Mouse (Mus musculus) embryonic facial prominence, embryonic 12.5 days (tissue): ENCODE results near the gene Psmd12. TPM values are rescaled to one million over a fixed set of nuclear protein-coding genes. Genes with fewer than 3 reads are reported as not detected.

Experiments used
- ATAC-seq: fragments of 200-750 bp; cut with Nextera tagmentation; 2 replicates; pipeline ENCODE4 v1.8.0; 2017; ENCODE audit not compliant: insufficient number of reproducible peaks, insufficient read depth, low FRiP score, low TSS enrichment
- H3K27ac ChIP-seq: fragments of 300-500 bp; sonication (generic); 2 replicates; pipeline ENCODE4 v1.5.1; 2016; ENCODE audit warnings: mild to moderate bottlenecking
- H3K27me3 ChIP-seq: fragments of 300-500 bp; sonication (generic); 2 replicates; pipeline ENCODE4 v1.6.1; 2016; ENCODE audit warnings: mild to moderate bottlenecking, moderate library complexity
- H3K36me3 ChIP-seq: fragments of 300-500 bp; sonication (generic); 2 replicates; pipeline ENCODE4 v1.6.1; 2016; ENCODE audit warnings: mild to moderate bottlenecking
- H3K4me1 ChIP-seq: fragments of 300-500 bp; sonication (generic); 2 replicates; pipeline ENCODE4 v1.6.1; 2016
- H3K4me2 ChIP-seq: fragments of 300-500 bp; sonication (generic); replicated peaks from 2 replicates; pipeline ENCODE4 v1.6.1; 2016; ENCODE audit warnings: mild to moderate bottlenecking, moderate library complexity
- H3K4me3 ChIP-seq: fragments of 300-500 bp; sonication (generic); 2 replicates; pipeline ENCODE4 v1.5.1; 2016; ENCODE audit warnings: mild to moderate bottlenecking
- H3K9ac ChIP-seq: fragments of 300-500 bp; sonication (generic); 2 replicates; pipeline ENCODE4 v1.6.1; 2016; ENCODE audit warnings: mild to moderate bottlenecking, moderate library complexity
- H3K9me3 ChIP-seq: fragments of 300-500 bp; sonication (generic); 2 replicates; pipeline ENCODE4 v1.6.1; 2016; ENCODE audit warnings: mild to moderate bottlenecking, moderate library complexity
- WGBS: fragments of 180-500 bp; shearing (Covaris S2); methylation state at CpG from one replicate; pipeline ENCODE4 v1.1.7; 2016; 5-methylcytosine and 5-hydroxymethylcytosine counted together
- polyA plus RNA-seq: library from polyadenylated mRNA; unstranded; fragments of >200 nt; fragmentation: Nextera tagmentation; extraction: Ambion mirVana; gene quantifications from 2 replicates; pipeline ENCODE4 v1.2.1, GENCODE M21; 2016

Gene Psmd12
- polyA plus RNA-seq, 1 experiment from 2014 or later = 181 TPM

DNA sequence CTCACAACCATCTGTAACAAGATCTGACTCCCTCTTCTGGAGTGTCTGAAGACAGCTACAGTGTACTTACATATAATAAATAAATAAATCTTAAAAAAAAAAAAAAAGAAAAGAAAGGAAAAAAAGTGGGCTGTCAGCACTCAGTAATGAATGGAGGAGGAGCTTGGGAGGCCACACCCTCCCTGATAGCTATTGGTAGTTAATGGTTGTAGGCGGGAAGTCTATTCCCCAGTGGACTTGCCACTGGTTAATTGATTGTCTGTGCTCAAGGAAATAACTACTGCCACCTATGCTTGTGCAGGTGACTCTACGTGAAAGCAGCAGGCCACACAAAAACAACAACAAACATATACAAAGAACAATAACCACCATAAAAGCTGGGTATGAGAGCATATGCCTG is 37.1 kb downstream of the Psmd12 start:
- WGBS = 93% methylated on average over 2 of the region's 2 CpGs

GRCm38 (mm10) chr11:107518645-107519429 is 39.6 kb downstream of the Psmd12 start:
- WGBS = 74% methylated on average over 5 of the region's 5 CpGs
- Histone ChIP-seq H3K9ac (no peak overlapping the region), H3K4me1 (no peaks in the 10 kb centered on the region), H3K27me3 (no peaks in the 10 kb centered on the region), H3K4me3 (no peak overlapping the region), H3K36me3 (no peaks in the 10 kb centered on the region), H3K4me2 (no peak overlapping the region), H3K9me3 (no peaks in the 10 kb centered on the region), H3K27ac (no peak overlapping the region)
- no peak for ATAC-seq

More for the DNA sequence above, 37.1 kb downstream of the Psmd12 start:
- H3K9me3 ChIP-seq = no peaks in the 10 kb centered on the region
- H3K27me3 ChIP-seq = no peaks in the 10 kb centered on the region
- H3K36me3 ChIP-seq = no peaks in the 10 kb centered on the region
- no peaks in the 10 kb centered on the region for H3K4me1 ChIP-seq
- H3K4me3 ChIP-seq = no peak overlapping the region
- H3K9ac ChIP-seq = no peak overlapping the region
- H3K4me2 ChIP-seq = no peak overlapping the region
- H3K27ac ChIP-seq = no peak overlapping the region
- no peak for ATAC-seq

DNA sequence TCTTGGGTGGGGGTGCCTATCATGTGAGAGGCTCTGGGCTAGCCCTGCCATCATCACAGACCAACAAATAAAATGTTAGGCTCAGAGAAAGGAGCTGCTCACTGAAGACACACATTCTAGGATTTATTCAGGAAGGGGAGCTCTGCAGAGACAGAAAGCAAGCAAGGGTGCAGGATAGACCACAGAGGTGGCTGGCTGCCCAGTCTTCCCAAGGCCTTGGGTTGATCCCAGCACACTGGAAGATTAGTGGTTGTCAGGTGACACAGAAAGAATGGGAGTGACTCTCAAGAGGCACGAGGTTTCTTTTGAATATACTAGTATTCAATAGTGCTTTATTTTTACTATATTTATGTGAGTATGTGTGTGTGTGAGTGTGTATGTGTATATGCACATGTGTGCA is 41.9 kb downstream of the Psmd12 start:
- H3K4me2 ChIP-seq = no peak overlapping the region
- H3K36me3 ChIP-seq = no peaks in the 10 kb centered on the region
- no peaks in the 10 kb centered on the region for H3K27me3 ChIP-seq
- H3K9ac ChIP-seq = no peak overlapping the region
- no peak overlapping the region for H3K27ac ChIP-seq
- no peak overlapping the region for H3K4me3 ChIP-seq
- 74% methylated on average over 1 of the region's 1 CpGs for WGBS
- H3K9me3 ChIP-seq = no peaks in the 10 kb centered on the region
- H3K4me1 ChIP-seq = no peaks in the 10 kb centered on the region
- ATAC-seq = no peak

GRCm38 (mm10) chr11:107524966-107525365 is 45.7 kb downstream of the Psmd12 start:
- no peak overlapping the region for H3K4me2 ChIP-seq
- ATAC-seq = no peak
- H3K9ac ChIP-seq = no peak overlapping the region
- no peaks in the 10 kb centered on the region for H3K4me1 ChIP-seq
- WGBS = 68% methylated on average over 1 of the region's 1 CpGs
- no peaks in the 10 kb centered on the region for H3K9me3 ChIP-seq
- H3K27me3 ChIP-seq = no peaks in the 10 kb centered on the region
- no peak overlapping the region for H3K4me3 ChIP-seq
- no peak overlapping the region for H3K27ac ChIP-seq
- H3K36me3 ChIP-seq = no peaks in the 10 kb centered on the region

DNA sequence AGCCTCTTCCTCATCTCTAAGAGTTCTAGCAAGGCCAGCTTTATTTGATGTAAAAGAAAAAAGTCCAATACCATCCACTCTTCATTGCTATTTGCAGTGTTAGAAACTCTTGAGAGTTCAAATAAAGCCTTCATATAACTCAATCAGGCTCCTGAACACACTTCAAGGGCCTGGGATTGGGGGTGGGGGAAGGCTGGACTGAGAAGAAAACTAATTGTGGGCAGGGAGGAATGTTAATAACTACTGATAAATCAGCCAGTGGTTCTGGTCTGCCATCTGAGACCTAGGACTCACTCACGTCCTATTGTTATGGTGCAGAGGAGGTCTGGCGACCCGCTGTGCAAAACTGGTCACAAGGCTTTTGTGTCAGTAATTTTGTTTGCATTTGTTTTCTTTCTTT is 48.3 kb downstream of the Psmd12 start:
- no peak overlapping the region for H3K4me2 ChIP-seq
- H3K27me3 ChIP-seq = no peaks in the 10 kb centered on the region
- H3K27ac ChIP-seq = no peak overlapping the region
- H3K9me3 ChIP-seq = no peaks in the 10 kb centered on the region
- no peak for ATAC-seq
- no peaks in the 10 kb centered on the region for H3K36me3 ChIP-seq
- H3K4me3 ChIP-seq = no peak overlapping the region
- no peak overlapping the region for H3K9ac ChIP-seq
- 46% methylated on average over 3 of the region's 3 CpGs for WGBS
- H3K4me1 ChIP-seq = no peaks in the 10 kb centered on the region

- Histone ChIP-seq H3K9me3 (no peaks in the 10 kb centered on the region), H3K9ac (no peak overlapping the region), H3K36me3 (no peaks in the 10 kb centered on the region), H3K4me1 (no peaks in the 10 kb centered on the region), H3K27me3 (no peaks in the 10 kb centered on the region), H3K4me3 (no peak overlapping the region), H3K4me2 (no peak overlapping the region), H3K27ac (0 out of 2 replicates have a peak overlapping the region, but pooled peaks have one; percentile 46)
- ATAC-seq = no peak
- 27% methylated on average over 8 of the region's 8 CpGs for WGBS
Observed at GRCm38 (mm10) chr11:107529320-107529719, 50.0 kb downstream of the Psmd12 start.

DNA sequence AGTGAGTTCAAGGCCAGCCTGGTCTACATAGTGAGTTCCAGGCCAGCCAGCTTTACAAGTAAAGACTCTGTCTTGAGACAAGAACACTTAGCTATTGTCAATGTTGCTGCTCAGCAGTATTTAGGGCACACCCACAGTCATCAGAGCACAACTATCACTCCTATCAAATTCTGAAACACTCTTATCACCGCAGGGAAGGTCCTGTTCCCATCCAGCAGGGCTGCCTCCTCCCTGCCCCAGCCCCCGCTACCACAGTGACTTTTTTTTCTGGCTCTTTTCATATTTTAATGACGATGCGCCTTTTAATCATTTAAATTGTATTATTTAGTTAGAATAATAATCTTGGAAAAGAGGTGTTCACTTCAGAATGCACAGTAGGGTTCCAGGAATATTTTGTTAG is 52.2 kb downstream of the Psmd12 start:
- no peak overlapping the region for H3K27ac ChIP-seq
- no peak overlapping the region for H3K4me3 ChIP-seq
- ATAC-seq = no peak
- no peaks in the 10 kb centered on the region for H3K9me3 ChIP-seq
- no peak overlapping the region for H3K4me2 ChIP-seq
- no peaks in the 10 kb centered on the region for H3K36me3 ChIP-seq
- H3K9ac ChIP-seq = no peak overlapping the region
- no peaks in the 10 kb centered on the region for H3K27me3 ChIP-seq
- 76% methylated on average over 4 of the region's 4 CpGs for WGBS
- H3K4me1 ChIP-seq = no peaks in the 10 kb centered on the region

- Histone ChIP-seq H3K4me1 (no peaks in the 10 kb centered on the region), H3K4me2 (no peak overlapping the region), H3K27ac (no peak overlapping the region), H3K36me3 (no peaks in the 10 kb centered on the region), H3K9me3 (no peaks in the 10 kb centered on the region), H3K9ac (no peak overlapping the region), H3K4me3 (no peak overlapping the region), H3K27me3 (no peaks in the 10 kb centered on the region)
- WGBS = 51% methylated on average over 4 of the region's 5 CpGs
- no peak for ATAC-seq
Observed at GRCm38 (mm10) chr11:107532271-107532670, 53.0 kb downstream of the Psmd12 start.

GRCm38 (mm10) chr11:107538994-107539393 is 59.7 kb downstream of the Psmd12 start:
- no peak overlapping the region for H3K27ac ChIP-seq
- no peaks in the 10 kb centered on the region for H3K9me3 ChIP-seq
- no peak overlapping the region for H3K9ac ChIP-seq
- H3K4me3 ChIP-seq = no peak overlapping the region
- no peaks in the 10 kb centered on the region for H3K36me3 ChIP-seq
- H3K4me1 ChIP-seq = no peaks in the 10 kb centered on the region
- ATAC-seq = no peak
- WGBS = 91% methylated on average over 4 of the region's 4 CpGs
- no peaks in the 10 kb centered on the region for H3K27me3 ChIP-seq
- no peak overlapping the region for H3K4me2 ChIP-seq

- ATAC-seq = no peak
- Histone ChIP-seq H3K4me2 (no peak overlapping the region), H3K27ac (no peak overlapping the region), H3K9ac (no peak overlapping the region), H3K27me3 (no peaks in the 10 kb centered on the region), H3K4me3 (no peak overlapping the region), H3K4me1 (no peaks in the 10 kb centered on the region), H3K9me3 (no peaks in the 10 kb centered on the region), H3K36me3 (no peaks in the 10 kb centered on the region)
- 57% methylated on average over 1 of the region's 1 CpGs for WGBS
Observed at GRCm38 (mm10) chr11:107540339-107540738, 61.1 kb downstream of the Psmd12 start.

- ATAC-seq = no peak
- Histone ChIP-seq H3K4me1 (0 out of 2 replicates have a peak, but pooled peaks cover 10% of the 10 kb centered on the region), H3K9ac (no peak overlapping the region), H3K27ac (no peak overlapping the region), H3K9me3 (no peaks in the 10 kb centered on the region), H3K4me3 (peak overlapping the region; percentile 94; the same call in 1 of the 2 replicates), H3K36me3 (peaks cover 6% of the 10 kb centered on the region), H3K27me3 (no peaks in the 10 kb centered on the region), H3K4me2 (peak overlapping the region; percentile 91)
- 22% methylated on average over 13 of the region's 13 CpGs for WGBS
Observed at GRCm38 (mm10) chr11:107545747-107546476, 66.6 kb downstream of the Psmd12 start.
